Mouse (Mus musculus): ENCODE measurements around the gene Tns1. TPM values are rescaled to one million over a fixed set of nuclear protein-coding genes. Genes with fewer than 3 reads are reported as not detected.
A peak's percentile ranks its signal among the peaks of the same experiment; 100 is the strongest.

Tns1 gene
- polyA plus RNA-seq, 1 experiment from 2014 or later = 17.3 TPM

DNA sequence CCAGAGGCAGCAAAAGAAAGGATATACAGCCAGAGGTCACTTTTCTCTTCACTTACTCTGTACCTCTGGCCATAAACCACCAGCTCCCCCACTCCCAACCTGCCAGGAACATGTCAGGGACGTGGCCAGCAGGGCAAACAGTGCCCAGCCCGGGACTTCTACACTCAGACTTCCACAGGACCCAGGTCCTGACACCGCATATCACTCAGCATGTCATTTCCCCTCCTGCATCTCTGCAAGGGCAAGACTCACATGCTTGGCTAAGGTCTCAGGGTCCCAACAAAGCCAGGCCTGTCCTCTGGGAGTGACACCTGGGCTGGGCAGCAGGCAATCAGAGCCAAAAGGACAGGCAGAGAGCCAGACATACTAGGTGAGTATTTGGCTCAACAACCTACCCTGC is 11.2 kb downstream of the Tns1 start:
- Histone ChIP-seq H3K9ac (ENCODE audit: low read depth, low read length) (peak overlapping the region; percentile 28; the same call in 1 of the 2 replicates), H3K36me3 (ENCODE audit: control insufficient read depth, insufficient read depth, low read length) (no peaks in the 10 kb centered on the region), H3K9me3 (ENCODE audit: control insufficient read depth, low read length) (no peaks in the 10 kb centered on the region), H3K4me2 (replicated peaks; ENCODE audit: low read depth, low read length) (no peak overlapping the region), H3K27me3 (ENCODE audit: control insufficient read depth, insufficient read depth, low read length) (no peaks in the 10 kb centered on the region), H3K4me1 (replicated peaks; ENCODE audit: control insufficient read depth, insufficient read depth, low read length) (peaks cover 32% of the 10 kb centered on the region), H3K27ac (ENCODE audit: low read depth, low read length) (peak overlapping the region; percentile 80), H3K4me3 (ENCODE audit: low read depth, low read length) (no peak overlapping the region)
- DNase-seq (ENCODE audit: low spot score) = no peak
- ATAC-seq (ENCODE audit: low FRiP score) = no peak
- WGBS = 52% methylated on average over 3 of the region's 3 CpGs

DNA sequence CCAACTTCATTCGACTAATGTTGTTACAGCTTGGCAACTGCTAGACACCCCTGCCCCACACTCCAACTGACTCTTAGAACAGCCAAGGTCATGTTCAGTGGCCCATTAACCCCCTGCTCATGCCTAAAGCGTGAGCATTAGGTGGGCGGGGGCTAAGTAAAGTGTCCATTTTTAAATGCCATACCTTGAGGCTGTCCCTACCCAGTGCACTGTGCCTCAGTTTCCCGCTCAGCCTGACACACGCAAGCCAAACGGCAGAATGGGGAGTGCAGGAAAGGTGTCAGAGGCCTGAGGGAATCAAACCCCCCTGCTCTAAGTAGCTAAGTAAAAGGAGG is 12.6 kb downstream of the Tns1 start:
- ATAC-seq (ENCODE audit: low FRiP score) = no peak
- 0 out of 2 replicates have a peak overlapping the region, but pooled peaks have one; percentile 8 for H3K9ac ChIP-seq (ENCODE audit: low read depth, low read length)

DNA sequence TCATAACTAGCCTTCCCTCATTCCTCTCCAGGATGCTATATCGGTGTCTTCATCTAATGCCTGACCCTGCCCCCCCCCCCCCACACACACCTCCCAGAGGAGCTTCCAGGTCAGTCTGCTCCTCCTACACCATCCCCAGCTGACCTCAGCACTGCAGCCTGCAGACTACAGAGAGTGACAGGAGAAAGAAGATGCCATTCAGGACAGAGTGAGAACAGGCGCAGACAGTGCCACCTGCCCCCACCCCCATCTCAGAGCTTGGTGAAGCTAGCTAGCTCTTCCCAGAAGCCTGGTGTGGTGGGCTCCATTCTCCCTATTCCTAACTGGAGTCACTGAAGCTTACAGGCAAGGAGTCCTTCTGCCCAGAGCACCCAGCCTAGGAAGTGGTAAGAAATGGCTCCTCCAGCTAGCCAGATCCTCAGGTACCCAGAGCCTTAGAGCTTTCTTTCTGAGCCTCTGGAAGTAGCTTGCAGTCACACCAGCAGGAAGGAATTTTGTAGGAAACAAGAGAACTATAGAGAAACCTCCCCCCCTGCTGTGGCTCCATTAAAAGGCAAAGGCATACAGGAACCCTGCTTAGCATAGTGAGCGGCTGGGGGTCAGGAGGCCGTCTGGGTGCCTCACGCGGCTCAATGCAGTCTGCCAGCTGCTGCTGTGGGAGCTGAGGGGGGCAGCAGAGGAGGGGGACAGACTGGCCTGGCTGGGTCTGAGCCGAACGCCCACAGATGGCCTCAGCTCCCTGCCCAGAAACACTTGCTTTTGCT is 13.1 kb downstream of the Tns1 start:
- no peak overlapping the region for H3K4me3 ChIP-seq (ENCODE audit: low read depth, low read length)

More for the DNA sequence above, 12.6 kb downstream of the Tns1 start:
- H3K4me1 ChIP-seq (replicated peaks; ENCODE audit: control insufficient read depth, insufficient read depth, low read length) = peaks cover 33% of the 10 kb centered on the region
- 12% methylated on average over 6 of the region's 6 CpGs for WGBS
- H3K4me2 ChIP-seq (replicated peaks; ENCODE audit: low read depth, low read length) = 0 out of 2 replicates have a peak overlapping the region, but pooled peaks have one; percentile 19
- no peaks in the 10 kb centered on the region for H3K9me3 ChIP-seq (ENCODE audit: control insufficient read depth, low read length)
- DNase-seq (ENCODE audit: low spot score) = no peak
- H3K4me3 ChIP-seq (ENCODE audit: low read depth, low read length) = no peak overlapping the region
- H3K36me3 ChIP-seq (ENCODE audit: control insufficient read depth, insufficient read depth, low read length) = no peaks in the 10 kb centered on the region
- peak overlapping the region; percentile 80 for H3K27ac ChIP-seq (ENCODE audit: low read depth, low read length)
- H3K27me3 ChIP-seq (ENCODE audit: control insufficient read depth, insufficient read depth, low read length) = no peaks in the 10 kb centered on the region

DNA sequence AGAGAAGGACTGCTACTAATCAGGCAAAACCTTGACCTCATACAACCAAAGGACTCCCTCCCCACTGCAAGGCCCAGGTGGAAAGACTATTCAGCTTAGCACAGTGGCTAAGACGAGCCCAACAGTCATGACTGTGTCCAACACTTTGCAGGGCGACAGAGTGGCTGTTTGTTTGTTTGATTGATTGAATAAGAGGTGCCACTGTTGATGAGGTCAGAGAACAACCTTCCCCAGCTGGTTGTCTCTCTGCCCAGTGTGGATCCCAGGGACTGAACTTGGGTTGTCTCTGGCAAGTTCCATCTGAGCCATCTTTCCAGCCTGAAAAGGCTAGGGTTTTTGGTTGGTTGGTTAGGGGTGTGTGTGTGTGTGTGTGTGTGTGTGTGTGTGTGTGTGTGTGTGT is 14.6 kb downstream of the Tns1 start:
- no peak for DNase-seq (ENCODE audit: low spot score)
- H3K9me3 ChIP-seq (ENCODE audit: control insufficient read depth, low read length) = no peaks in the 10 kb centered on the region
- no peaks in the 10 kb centered on the region for H3K27me3 ChIP-seq (ENCODE audit: control insufficient read depth, insufficient read depth, low read length)
- ATAC-seq (ENCODE audit: low FRiP score) = no peak
- H3K9ac ChIP-seq (ENCODE audit: low read depth, low read length) = no peak overlapping the region
- peak overlapping the region; percentile 37 for H3K27ac ChIP-seq (ENCODE audit: low read depth, low read length)
- H3K4me3 ChIP-seq (ENCODE audit: low read depth, low read length) = no peak overlapping the region
- H3K4me1 ChIP-seq (replicated peaks; ENCODE audit: control insufficient read depth, insufficient read depth, low read length) = peaks cover 33% of the 10 kb centered on the region
- WGBS = 36% methylated on average over 2 of the region's 2 CpGs
- no peak overlapping the region for H3K4me2 ChIP-seq (replicated peaks; ENCODE audit: low read depth, low read length)
- H3K36me3 ChIP-seq (ENCODE audit: control insufficient read depth, insufficient read depth, low read length) = no peaks in the 10 kb centered on the region

More for the DNA sequence above, 13.1 kb downstream of the Tns1 start:
- 2% methylated on average over 8 of the region's 8 CpGs for WGBS
- Histone ChIP-seq H3K4me1 (replicated peaks; ENCODE audit: control insufficient read depth, insufficient read depth, low read length) (peaks cover 33% of the 10 kb centered on the region), H3K27me3 (ENCODE audit: control insufficient read depth, insufficient read depth, low read length) (no peaks in the 10 kb centered on the region), H3K4me2 (replicated peaks; ENCODE audit: low read depth, low read length) (peak overlapping the region; percentile 19), H3K36me3 (ENCODE audit: control insufficient read depth, insufficient read depth, low read length) (no peaks in the 10 kb centered on the region), H3K9ac (ENCODE audit: low read depth, low read length) (0 out of 2 replicates have a peak overlapping the region, but pooled peaks have one; percentile 8), H3K9me3 (ENCODE audit: control insufficient read depth, low read length) (no peaks in the 10 kb centered on the region), H3K27ac (ENCODE audit: low read depth, low read length) (peak overlapping the region; percentile 80)
- DNase-seq (ENCODE audit: low spot score) (peak; percentile 83), ATAC-seq (ENCODE audit: low FRiP score) (peak; percentile 93)

DNA sequence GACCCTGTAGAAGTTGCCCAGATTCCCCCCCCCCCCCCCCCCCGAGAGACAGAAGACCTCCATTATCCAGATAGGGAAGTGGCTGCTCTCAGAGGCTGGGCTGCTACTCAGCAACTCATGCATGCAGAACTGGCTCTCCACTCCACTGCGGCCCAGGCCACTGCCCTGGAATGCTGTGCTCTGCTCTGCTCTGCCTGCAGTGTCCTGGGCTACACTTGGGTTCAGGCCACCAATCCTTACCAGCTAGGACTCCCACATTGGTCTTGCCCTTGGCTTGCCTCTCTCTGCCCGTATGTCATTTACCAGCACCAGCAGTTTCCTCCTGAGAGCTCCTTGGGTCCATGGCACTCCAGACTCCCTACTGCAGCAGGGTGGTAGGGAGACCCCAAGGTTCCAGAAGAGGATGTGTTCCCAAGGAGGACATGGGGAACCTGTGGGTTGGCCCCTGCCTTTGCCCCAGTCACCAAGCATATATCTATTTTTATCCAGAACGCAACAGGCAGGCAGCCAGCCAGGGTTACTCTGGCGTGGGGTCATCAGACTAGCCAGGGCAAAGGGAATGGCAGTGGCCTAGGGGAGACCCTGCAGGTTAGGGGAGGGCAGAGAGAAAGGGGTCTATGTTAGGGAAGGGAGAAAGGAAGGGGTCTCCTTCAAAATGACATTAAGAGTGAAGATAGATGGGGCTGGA is 16.2 kb downstream of the Tns1 start:
- Histone ChIP-seq H3K36me3 (ENCODE audit: control insufficient read depth, insufficient read depth, low read length) (no peaks in the 10 kb centered on the region), H3K4me3 (ENCODE audit: low read depth, low read length) (no peak overlapping the region), H3K27me3 (ENCODE audit: control insufficient read depth, insufficient read depth, low read length) (no peaks in the 10 kb centered on the region), H3K4me1 (replicated peaks; ENCODE audit: control insufficient read depth, insufficient read depth, low read length) (peaks cover 44% of the 10 kb centered on the region), H3K9me3 (ENCODE audit: control insufficient read depth, low read length) (no peaks in the 10 kb centered on the region), H3K27ac (ENCODE audit: low read depth, low read length) (no peak overlapping the region), H3K9ac (ENCODE audit: low read depth, low read length) (no peak overlapping the region), H3K4me2 (replicated peaks; ENCODE audit: low read depth, low read length) (no peak overlapping the region)
- ATAC-seq (ENCODE audit: low FRiP score) (no peak), DNase-seq (ENCODE audit: low spot score) (no peak)
- 67% methylated on average over 5 of the region's 5 CpGs for WGBS

DNA sequence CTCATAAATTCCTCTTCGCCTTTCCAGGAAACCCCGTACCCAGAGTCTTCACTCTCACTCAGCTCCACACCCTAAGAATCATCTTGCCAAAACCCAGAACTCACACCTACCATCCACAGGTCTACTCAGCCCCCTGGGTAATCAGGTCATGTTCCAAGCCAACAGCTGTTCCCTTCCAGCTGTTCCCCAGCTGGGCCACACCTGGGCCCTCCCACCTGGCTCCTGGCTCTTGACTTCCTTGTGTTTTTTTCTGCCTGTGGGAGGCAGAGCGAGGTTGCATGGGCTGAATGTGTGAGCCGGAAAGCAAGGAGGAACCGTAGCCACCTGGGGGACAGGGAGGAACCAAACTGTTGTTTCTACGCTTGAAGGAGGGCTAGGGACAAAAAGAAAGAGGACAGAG is 18.0 kb downstream of the Tns1 start:
- no peaks in the 10 kb centered on the region for H3K27me3 ChIP-seq (ENCODE audit: control insufficient read depth, insufficient read depth, low read length)
- H3K9me3 ChIP-seq (ENCODE audit: control insufficient read depth, low read length) = no peaks in the 10 kb centered on the region
- no peak overlapping the region for H3K27ac ChIP-seq (ENCODE audit: low read depth, low read length)
- H3K9ac ChIP-seq (ENCODE audit: low read depth, low read length) = no peak overlapping the region
- no peak overlapping the region for H3K4me3 ChIP-seq (ENCODE audit: low read depth, low read length)
- H3K4me2 ChIP-seq (replicated peaks; ENCODE audit: low read depth, low read length) = no peak overlapping the region
- DNase-seq (ENCODE audit: low spot score) (no peak), ATAC-seq (ENCODE audit: low FRiP score) (no peak)
- no peaks in the 10 kb centered on the region for H3K36me3 ChIP-seq (ENCODE audit: control insufficient read depth, insufficient read depth, low read length)
- WGBS = 73% methylated on average over 6 of the region's 6 CpGs
- peaks cover 37% of the 10 kb centered on the region for H3K4me1 ChIP-seq (replicated peaks; ENCODE audit: control insufficient read depth, insufficient read depth, low read length)

DNA sequence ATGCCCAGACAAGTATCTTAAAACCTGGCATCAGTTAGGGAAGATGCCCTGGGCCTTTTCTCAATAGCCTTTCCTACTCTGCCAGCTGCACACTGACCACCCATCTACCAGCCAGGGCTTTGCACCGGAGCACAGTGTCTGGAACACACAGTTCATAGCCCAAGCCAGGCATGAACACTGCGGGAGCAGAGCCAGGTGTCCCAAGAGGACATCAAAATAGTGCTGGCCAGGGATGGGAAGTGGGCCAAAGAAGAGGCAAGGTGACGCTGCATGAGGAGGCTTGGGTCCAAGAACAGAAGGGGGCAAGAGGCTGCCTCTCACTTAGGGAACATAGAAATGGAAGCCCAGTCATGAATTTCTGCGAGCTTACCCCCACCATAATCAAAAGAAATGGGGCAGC is 18.6 kb downstream of the Tns1 start:
- no peaks in the 10 kb centered on the region for H3K9me3 ChIP-seq (ENCODE audit: control insufficient read depth, low read length)
- DNase-seq (ENCODE audit: low spot score) = no peak
- WGBS = 84% methylated on average over 4 of the region's 4 CpGs
- H3K27ac ChIP-seq (ENCODE audit: low read depth, low read length) = no peak overlapping the region
- H3K9ac ChIP-seq (ENCODE audit: low read depth, low read length) = no peak overlapping the region
- H3K27me3 ChIP-seq (ENCODE audit: control insufficient read depth, insufficient read depth, low read length) = no peaks in the 10 kb centered on the region
- H3K4me3 ChIP-seq (ENCODE audit: low read depth, low read length) = no peak overlapping the region
- no peak overlapping the region for H3K4me2 ChIP-seq (replicated peaks; ENCODE audit: low read depth, low read length)
- H3K36me3 ChIP-seq (ENCODE audit: control insufficient read depth, insufficient read depth, low read length) = no peaks in the 10 kb centered on the region
- peaks cover 32% of the 10 kb centered on the region for H3K4me1 ChIP-seq (replicated peaks; ENCODE audit: control insufficient read depth, insufficient read depth, low read length)
- no peak for ATAC-seq (ENCODE audit: low FRiP score)

DNA sequence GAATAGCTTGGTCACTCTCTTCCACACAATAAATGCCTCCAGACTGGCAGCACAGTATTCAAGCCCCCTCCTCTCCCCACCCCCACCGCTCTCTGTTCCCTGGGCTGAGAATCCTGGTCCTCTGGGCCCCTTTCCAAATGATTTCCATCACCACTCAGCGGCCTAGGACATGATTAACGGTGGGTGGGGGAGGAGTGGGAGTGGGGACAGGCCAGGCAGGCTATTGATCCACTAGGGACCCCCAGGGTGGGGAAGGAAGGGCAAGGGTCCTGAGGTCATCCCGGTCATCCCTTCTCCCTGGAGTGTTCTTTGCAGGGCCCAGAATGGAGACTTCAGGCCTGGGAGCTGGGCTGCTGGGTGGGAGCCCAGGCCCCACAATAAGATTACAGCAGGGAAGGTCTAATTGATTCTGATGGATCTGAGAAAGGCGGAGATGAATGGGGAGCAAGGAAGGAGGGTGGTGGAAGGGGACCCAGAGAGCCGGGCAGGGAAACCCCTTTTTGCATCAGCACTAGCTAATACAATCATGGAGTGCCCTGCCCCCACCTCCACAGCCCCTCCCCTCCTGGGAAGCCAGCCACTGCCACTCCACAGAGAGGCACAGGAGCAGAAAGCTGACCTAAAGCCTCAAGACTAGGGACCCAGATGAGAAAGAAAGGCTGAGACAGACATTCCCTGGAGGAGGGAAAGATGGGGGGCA is 20.4 kb downstream of the Tns1 start:
- DNase-seq (ENCODE audit: low spot score) = peak; percentile 71
- WGBS = 10% methylated on average over 6 of the region's 6 CpGs
- peak; percentile 85 for ATAC-seq (ENCODE audit: low FRiP score)

More for the DNA sequence above, 20.4 kb downstream of the Tns1 start:
- no peaks in the 10 kb centered on the region for H3K36me3 ChIP-seq (ENCODE audit: control insufficient read depth, insufficient read depth, low read length)
- no peak overlapping the region for H3K4me3 ChIP-seq (ENCODE audit: low read depth, low read length)
- peaks cover 29% of the 10 kb centered on the region for H3K4me1 ChIP-seq (replicated peaks; ENCODE audit: control insufficient read depth, insufficient read depth, low read length)
- peak overlapping the region; percentile 77 for H3K27ac ChIP-seq (ENCODE audit: low read depth, low read length)
- no peak overlapping the region for H3K4me2 ChIP-seq (replicated peaks; ENCODE audit: low read depth, low read length)
- no peak overlapping the region for H3K9ac ChIP-seq (ENCODE audit: low read depth, low read length)
- no peaks in the 10 kb centered on the region for H3K9me3 ChIP-seq (ENCODE audit: control insufficient read depth, low read length)
- peaks cover 1% of the 10 kb centered on the region; the same call in 1 of the 2 replicates for H3K27me3 ChIP-seq (ENCODE audit: control insufficient read depth, insufficient read depth, low read length)
